Mouse (Mus musculus): Measurements from ENCODE around the gene Lrfn2. TPM values are rescaled to one million over a fixed set of nuclear protein-coding genes. Genes with fewer than 3 reads are reported as not detected.
A peak's percentile ranks its signal among the peaks of the same experiment; 100 is the strongest.

Lrfn2 gene
- polyA plus RNA-seq (2015; fragmentation: Nextera tagmentation; extraction: Ambion mirVana), result 8.7 and 8.9 TPM in 2 replicates

GRCm38 (mm10) chr17:48931621-48932405 lies at the start of gene Lrfn2:
Gene Lrfn2, plus strand, starts transcription at chr17:48932379.
- peak; percentile 94 for ATAC-seq (replicated peaks)
- peak within 1 kb of the TSS; percentile 71 for H3K4me3 ChIP-seq
- no peaks in the 10 kb centered on the region for H3K27me3 ChIP-seq
- peak within 1 kb of the TSS; percentile 88 for H3K9ac ChIP-seq (replicated peaks)
- WGBS, result under 1% methylated on average over 56 of the region's 56 CpGs
- no peaks in the 10 kb centered on the region for H3K36me3 ChIP-seq
- no peaks in the 10 kb centered on the region for H3K9me3 ChIP-seq
- peak within 1 kb of the TSS; percentile 70 for H3K4me2 ChIP-seq (replicated peaks)
- H3K4me1 ChIP-seq, result peaks cover 25% of the 10 kb centered on the region
- H3K27ac ChIP-seq (replicated peaks), result peak within 1 kb of the TSS; percentile 80

DNA sequence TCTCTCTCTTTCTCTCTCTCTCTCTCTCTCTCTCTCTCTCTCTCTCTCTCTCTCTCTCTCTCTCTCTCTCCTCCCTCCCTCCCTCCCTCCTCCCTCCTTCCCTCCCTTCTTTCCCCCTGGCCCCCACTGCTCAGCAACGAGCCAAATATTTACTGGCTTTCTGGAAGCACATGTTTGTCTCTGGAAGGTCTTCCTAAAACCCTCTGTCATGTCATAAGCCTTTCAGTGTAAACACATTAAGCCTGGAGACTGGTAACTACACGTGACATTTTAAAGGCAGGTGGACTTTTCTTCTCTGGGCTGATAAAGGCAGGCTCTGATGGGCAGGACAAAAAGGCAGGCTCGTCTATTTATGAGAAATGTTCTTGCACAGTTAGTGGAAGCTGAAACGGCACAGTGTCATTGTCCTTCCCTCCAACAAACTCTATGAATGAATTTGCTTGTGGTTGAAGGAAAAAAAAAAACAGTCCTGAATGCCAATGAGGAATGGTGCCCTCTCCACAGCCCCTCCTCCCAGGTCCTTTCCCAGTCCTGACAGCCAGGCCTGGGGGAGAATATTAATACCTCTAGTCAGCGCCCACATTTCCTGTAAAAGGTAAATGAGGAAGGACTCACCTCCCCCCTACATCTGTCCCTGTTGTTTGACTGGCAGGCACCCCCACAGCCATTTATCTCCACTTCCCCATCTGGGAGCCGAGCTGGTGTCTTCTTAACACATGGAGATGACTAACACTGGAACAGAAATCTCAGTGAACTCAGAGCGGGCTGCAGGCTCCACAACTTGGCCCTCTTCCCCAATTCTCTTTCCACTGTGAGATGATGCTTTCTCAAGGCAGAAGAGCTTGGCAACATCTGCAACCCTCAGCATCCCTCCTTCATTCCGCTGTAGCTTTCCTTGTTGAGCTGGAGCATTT lies 44.5 kb upstream of the Lrfn2 start:
- Histone ChIP-seq H3K36me3 (no peaks in the 10 kb centered on the region), H3K4me2 (replicated peaks) (no peak overlapping the region), H3K9ac (replicated peaks) (no peak overlapping the region), H3K9me3 (no peaks in the 10 kb centered on the region), H3K27ac (replicated peaks) (no peak overlapping the region), H3K4me3 (no peak overlapping the region), H3K27me3 (no peaks in the 10 kb centered on the region), H3K4me1 (0 out of 2 replicates have a peak, but pooled peaks cover 3% of the 10 kb centered on the region)
- ATAC-seq (replicated peaks), result no peak
- 45% methylated on average over 8 of the region's 8 CpGs for WGBS

DNA sequence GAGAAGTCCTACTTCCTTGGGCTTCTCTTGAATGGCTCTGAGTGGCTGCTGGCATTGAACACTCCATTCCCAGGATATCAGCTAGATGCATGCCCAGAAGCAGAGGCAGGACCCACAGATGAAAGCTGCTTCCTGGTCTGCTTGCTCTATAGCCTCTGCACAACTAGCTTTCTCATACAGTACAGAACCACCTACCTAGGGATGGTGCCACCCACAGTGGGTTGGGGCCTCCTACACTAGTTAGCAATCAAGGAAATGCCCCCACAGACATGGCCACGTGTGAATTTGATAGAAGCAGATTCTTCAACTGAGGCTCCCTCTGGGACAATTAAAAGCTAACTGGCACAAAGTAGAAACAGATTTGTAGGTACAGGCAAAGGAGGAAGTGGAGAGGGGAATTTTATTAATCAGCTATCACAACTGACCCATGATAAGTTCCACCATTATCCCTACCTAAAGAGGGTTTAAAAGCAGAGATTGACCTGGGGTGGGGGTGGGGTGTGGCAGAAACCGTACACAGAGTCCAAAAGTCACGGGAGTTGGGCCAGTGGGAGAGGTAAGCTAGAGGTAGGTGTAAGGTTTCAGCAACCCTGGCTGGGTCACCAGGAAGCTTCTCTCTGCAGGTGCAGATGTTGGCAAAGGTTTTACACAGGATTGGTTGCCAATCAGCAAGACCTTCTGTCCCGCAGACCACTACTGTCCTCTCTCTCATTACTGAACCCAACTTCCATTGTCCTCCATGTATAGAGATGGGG lies 26.7 kb upstream of the Lrfn2 start:
- WGBS, result 71% methylated on average over 4 of the region's 4 CpGs
- H3K9me3 ChIP-seq, result no peaks in the 10 kb centered on the region
- H3K27me3 ChIP-seq, result no peaks in the 10 kb centered on the region
- no peaks in the 10 kb centered on the region for H3K36me3 ChIP-seq
- H3K4me2 ChIP-seq (replicated peaks), result no peak overlapping the region
- no peak overlapping the region for H3K9ac ChIP-seq (replicated peaks)
- ATAC-seq (replicated peaks), result no peak
- no peak overlapping the region for H3K4me3 ChIP-seq
- no peaks in the 10 kb centered on the region for H3K4me1 ChIP-seq
- no peak overlapping the region for H3K27ac ChIP-seq (replicated peaks)

- Histone ChIP-seq H3K9ac (replicated peaks) (no peak overlapping the region), H3K27ac (replicated peaks) (no peak overlapping the region), H3K4me2 (replicated peaks) (no peak overlapping the region), H3K4me1 (no peaks in the 10 kb centered on the region), H3K4me3 (no peak overlapping the region), H3K36me3 (no peaks in the 10 kb centered on the region), H3K27me3 (no peaks in the 10 kb centered on the region), H3K9me3 (no peaks in the 10 kb centered on the region)
- 59% methylated on average over 6 of the region's 6 CpGs for WGBS
- no peak for ATAC-seq (replicated peaks)
Measured at GRCm38 (mm10) chr17:48913437-48913836, 18.7 kb upstream of the Lrfn2 start.

GRCm38 (mm10) chr17:48917411-48917810 lies 14.8 kb upstream of the Lrfn2 start:
- no peak overlapping the region for H3K4me3 ChIP-seq
- no peak for ATAC-seq (replicated peaks)
- no peak overlapping the region for H3K9ac ChIP-seq (replicated peaks)
- 18% methylated on average over 11 of the region's 11 CpGs for WGBS
- H3K36me3 ChIP-seq, result no peaks in the 10 kb centered on the region
- no peaks in the 10 kb centered on the region for H3K27me3 ChIP-seq
- no peak overlapping the region for H3K4me2 ChIP-seq (replicated peaks)
- H3K9me3 ChIP-seq, result no peaks in the 10 kb centered on the region
- H3K27ac ChIP-seq (replicated peaks), result no peak overlapping the region
- no peaks in the 10 kb centered on the region for H3K4me1 ChIP-seq

- H3K27ac ChIP-seq (replicated peaks), result no peak overlapping the region
- WGBS, result 80% methylated on average over 3 of the region's 3 CpGs
- H3K4me1 ChIP-seq, result no peaks in the 10 kb centered on the region
- no peaks in the 10 kb centered on the region for H3K36me3 ChIP-seq
- no peak overlapping the region for H3K4me3 ChIP-seq
- H3K27me3 ChIP-seq, result no peaks in the 10 kb centered on the region
- H3K9ac ChIP-seq (replicated peaks), result no peak overlapping the region
- no peaks in the 10 kb centered on the region for H3K9me3 ChIP-seq
- no peak overlapping the region for H3K4me2 ChIP-seq (replicated peaks)
- ATAC-seq (replicated peaks), result no peak
Measured at GRCm38 (mm10) chr17:48918458-48918857, 13.7 kb upstream of the Lrfn2 start.

GRCm38 (mm10) chr17:48922905-48923304 lies 9.3 kb upstream of the Lrfn2 start:
- H3K9me3 ChIP-seq, result no peaks in the 10 kb centered on the region
- H3K27ac ChIP-seq (replicated peaks), result no peak overlapping the region
- no peaks in the 10 kb centered on the region for H3K36me3 ChIP-seq
- no peak overlapping the region for H3K9ac ChIP-seq (replicated peaks)
- no peaks in the 10 kb centered on the region for H3K27me3 ChIP-seq
- no peak for ATAC-seq (replicated peaks)
- no peaks in the 10 kb centered on the region for H3K4me1 ChIP-seq
- H3K4me2 ChIP-seq (replicated peaks), result no peak overlapping the region
- H3K4me3 ChIP-seq, result no peak overlapping the region
- 86% methylated on average over 2 of the region's 2 CpGs for WGBS

DNA sequence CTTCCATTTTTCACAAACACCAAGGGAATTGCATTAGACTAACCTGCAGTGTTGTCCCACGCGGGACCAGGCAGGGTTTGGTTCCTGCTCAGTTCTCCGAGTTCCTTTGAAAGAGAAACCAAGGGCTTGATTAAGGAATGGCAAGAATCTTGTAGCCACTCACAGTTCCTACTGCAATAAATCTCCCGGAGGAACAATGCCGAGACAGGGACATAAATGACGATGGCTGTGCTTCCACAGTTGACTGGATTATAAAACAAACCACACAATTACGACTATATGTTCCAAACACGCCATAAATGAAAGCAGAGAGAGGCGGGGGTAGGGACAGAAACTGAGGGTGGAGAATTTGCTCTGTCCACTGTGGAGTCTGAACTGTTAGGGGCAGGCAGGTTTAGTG lies 6.8 kb upstream of the Lrfn2 start:
- no peaks in the 10 kb centered on the region for H3K36me3 ChIP-seq
- H3K4me2 ChIP-seq (replicated peaks), result no peak overlapping the region

DNA sequence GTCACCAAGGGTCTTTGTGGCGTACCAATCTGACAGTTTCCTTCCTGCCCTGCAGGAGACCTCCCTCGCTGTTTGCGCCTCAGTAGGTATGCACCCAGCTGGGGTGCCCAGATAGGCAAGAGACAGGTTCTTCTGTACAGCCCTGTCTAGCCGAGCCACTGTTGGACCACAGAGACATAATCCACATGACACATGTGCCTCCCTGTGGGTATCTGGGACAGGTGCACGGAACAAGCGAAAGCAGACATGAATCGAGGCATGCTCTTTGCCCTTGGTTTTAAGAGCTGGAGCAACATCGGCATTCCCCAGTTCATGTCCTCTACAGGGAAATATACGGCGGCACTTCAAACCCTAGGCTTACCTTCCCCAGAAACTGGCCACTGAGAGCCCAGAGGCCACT lies 1.2 kb upstream of the Lrfn2 start:
- Histone ChIP-seq H3K4me1 (peaks cover 22% of the 10 kb centered on the region), H3K36me3 (no peaks in the 10 kb centered on the region), H3K9me3 (no peaks in the 10 kb centered on the region), H3K27me3 (no peaks in the 10 kb centered on the region), H3K4me3 (peak overlapping the region; percentile 71; the same call in 1 of the 2 replicates), H3K4me2 (replicated peaks) (peak overlapping the region; percentile 70), H3K27ac (replicated peaks) (no peak overlapping the region), H3K9ac (replicated peaks) (no peak overlapping the region)
- no peak for ATAC-seq (replicated peaks)
- 68% methylated on average over 10 of the region's 10 CpGs for WGBS

More for the DNA sequence above, 6.8 kb upstream of the Lrfn2 start:
- no peak for ATAC-seq (replicated peaks)
- WGBS, result 88% methylated on average over 9 of the region's 9 CpGs
- no peaks in the 10 kb centered on the region for H3K27me3 ChIP-seq
- no peak overlapping the region for H3K4me3 ChIP-seq
- H3K9me3 ChIP-seq, result no peaks in the 10 kb centered on the region
- no peak overlapping the region for H3K27ac ChIP-seq (replicated peaks)
- H3K9ac ChIP-seq (replicated peaks), result no peak overlapping the region
- H3K4me1 ChIP-seq, result no peaks in the 10 kb centered on the region

DNA sequence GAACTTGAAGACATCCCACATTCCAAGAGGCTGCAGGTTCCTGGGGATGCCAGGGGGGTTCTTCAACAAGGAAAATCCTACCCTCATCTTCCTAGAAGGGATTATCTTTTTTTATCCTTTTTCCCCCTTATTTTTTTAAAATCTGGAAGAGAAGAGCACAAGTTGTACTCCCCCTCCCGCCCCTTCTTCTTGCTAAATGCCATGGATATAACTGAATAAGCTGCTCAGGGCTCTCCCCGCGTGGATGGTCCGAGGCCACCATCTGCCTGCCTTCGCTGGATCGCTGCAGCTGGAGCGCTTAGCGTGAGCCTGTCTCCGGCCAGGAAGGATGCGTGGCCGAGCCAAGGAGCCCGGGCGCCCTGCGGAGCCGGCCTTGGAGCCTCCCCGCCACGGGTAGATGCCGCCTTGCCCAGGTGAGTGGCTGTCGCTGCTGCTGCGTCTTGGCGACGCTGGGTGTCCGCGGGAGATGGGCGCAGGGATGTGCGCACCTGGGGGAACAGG lies 277 bp downstream of the Lrfn2 start:
- ATAC-seq (replicated peaks), result no peak; the same call in 1 of the 2 replicates
- WGBS, result under 1% methylated on average over 26 of the region's 26 CpGs
- H3K27ac ChIP-seq (replicated peaks), result peak overlapping the region; percentile 54; the same call in 1 of the 2 replicates
- H3K36me3 ChIP-seq, result no peaks in the 10 kb centered on the region
- peak overlapping the region; percentile 70 for H3K4me2 ChIP-seq (replicated peaks)
- peaks cover 25% of the 10 kb centered on the region for H3K4me1 ChIP-seq
- H3K4me3 ChIP-seq, result peak overlapping the region; percentile 71
- H3K9ac ChIP-seq (replicated peaks), result peak overlapping the region; percentile 88
- H3K9me3 ChIP-seq, result no peaks in the 10 kb centered on the region
- no peaks in the 10 kb centered on the region for H3K27me3 ChIP-seq

GRCm38 (mm10) chr17:48932916-48933315 lies 737 bp downstream of the Lrfn2 start:
- Histone ChIP-seq H3K36me3 (no peaks in the 10 kb centered on the region), H3K27me3 (no peaks in the 10 kb centered on the region), H3K27ac (replicated peaks) (peak overlapping the region; percentile 54; the same call in 1 of the 2 replicates), H3K9me3 (no peaks in the 10 kb centered on the region), H3K9ac (replicated peaks) (peak overlapping the region; percentile 88), H3K4me3 (peak overlapping the region; percentile 71), H3K4me2 (replicated peaks) (peak overlapping the region; percentile 70), H3K4me1 (peaks cover 25% of the 10 kb centered on the region)
- WGBS, result 6% methylated on average over 8 of the region's 9 CpGs
- peak; percentile 9; the same call in 1 of the 2 replicates for ATAC-seq (replicated peaks)

All from forebrain, embryonic 15.5 days (tissue).